29 mouse cellular contexts compared by ENCODE assay signal in genomic region chr17:75916590-75916989, GRCm38 (mm10).
DNase-seq lines count a peak whose midpoint lies in the region; ATAC-seq and TF ChIP-seq lines count a peak whose summit lies in the region.
"Had no signal": no experiment of that assay in that cellular context is flagged by ENCODE, and none has a peak within 500 bp of the region (broad histone marks: within the 10 kb centered on the region; RNA-seq: fewer than 3 reads in every experiment).

No protein-coding gene starts in this region.

- H3K4me3 ChIP-seq in gastrocnemius, adult 2 months, result no peak overlapping the region
- H3K4me3 ChIP-seq: embryonic facial prominence, embryonic 10.5 days; embryonic facial prominence, embryonic 13.5 days; erythroblast, embryonic 14.5 days; forebrain, embryonic 12.5 days; forebrain, embryonic 15.5 days; heart, embryonic 10.5 days; heart, embryonic 13.5 days had no signal

- H3K27ac ChIP-seq in gastrocnemius, adult 2 months, result no peak overlapping the region
- H3K27ac ChIP-seq: embryonic facial prominence, embryonic 10.5 days; embryonic facial prominence, embryonic 13.5 days; forebrain, embryonic 12.5 days; forebrain, embryonic 15.5 days; heart, embryonic 10.5 days; heart, embryonic 13.5 days; hindbrain, embryonic 14.5 days; hindbrain, postnatal 0 days had no signal

- intact Hi-C loops in gastrocnemius, adult 2 months (cut with DNase I), result no loop called here

- CTCF ChIA-PET in Patski (lab: Charles Lee), result interaction anchor here (1.0 kb wide), 1 partner anchor 14 kb away, joined by 3 read pairs; no protein-coding TSS in a partner anchor

- no peak for TF ChIP-seq CTCF in Patski (IDR thresholded peaks at IDR 0.05)
- no peak for TF ChIP-seq CTCF in gastrocnemius, adult 2 months (IDR thresholded peaks at IDR 0.05)

- POLR2A ChIA-PET in Patski (lab: Charles Lee), result no interaction called here

- no peaks in the 10 kb centered on the region for H3K27me3 ChIP-seq in Patski
- H3K27me3 ChIP-seq: embryonic facial prominence, embryonic 13.5 days; forebrain, embryonic 12.5 days; forebrain, embryonic 15.5 days; heart, embryonic 13.5 days had no signal

- ATAC-seq in Patski, result peak; percentile 81
- ATAC-seq: CD4-positive, CD25-positive, alpha-beta regulatory T cell, adult 4 months; forebrain, embryonic 15.5 days; hindbrain, postnatal 0 days; inflammation-experienced regulatory T-cells, adult 6 months; intestine, embryonic 16.5 days had no signal

- in situ Hi-C loops in Patski (cut with MboI; ENCODE audit: low pct_unique_long_range_greater_than_20kb), result no loop called here

- DNase-seq in 3134 (ENCODE audit: extremely low read depth, insufficient read length, low spot score) (peak; percentile 33), 3T3-L1 (ENCODE audit: low read depth, low spot score) (peak; percentile 87), Patski (ENCODE audit: low read depth, low spot score) (no peak)
- no peak for DNase-seq in heart, adult 8-10 months (ENCODE audit: low spot score)
- no peak for DNase-seq in gastrocnemius, adult 2 months
- DNase-seq in thymus, postnatal 14 days, result no peak
- DNase-seq: adrenal gland, adult 2 months; adrenal gland, postnatal 14 days; B cell, adult 2 months; cerebellum, adult 11-12 months; cerebellum, adult 8-10 months; cerebellum, postnatal 10 days; cerebellum, postnatal 36 days; embryo, embryonic 11 days; gastrocnemius, postnatal 25 days; heart, postnatal 14 days; heart, postnatal 4 days had no signal

Comparison
In these comparisons a context has a peak if more than half of its experiments do, and no peak if none do; other contexts are left out.
1. DNase-seq: peak in 3134 (single experiment) and 3T3-L1 (single experiment); none in Patski (single experiment), heart, adult 8-10 months (single experiment), gastrocnemius, adult 2 months (single experiment) and thymus, postnatal 14 days (single experiment).